Mouse (Mus musculus) E14TG2a.4 (cell line): ENCODE measurements around the gene Dpagt1.

Experiments
- H3K27me3 ChIP-seq: 2 replicates; pipeline ENCODE4 v1.6.1; 2014; ENCODE audit warnings: low read length, control low read depth; ENCODE audit not compliant: insufficient read depth
- H3K36me3 ChIP-seq: 2 replicates; pipeline ENCODE4 v1.6.1; 2014; ENCODE audit warnings: low read length, control low read depth; ENCODE audit not compliant: insufficient read depth
- H3K4me1 ChIP-seq: replicated peaks from 2 replicates; pipeline ENCODE4 v1.6.1; 2014; ENCODE audit warnings: low read depth, low read length, control low read depth
- H3K4me3 ChIP-seq: replicated peaks from 2 replicates; pipeline ENCODE4 v1.5.1; 2014; ENCODE audit warnings: mild to moderate bottlenecking, low read length
- H3K9me3 ChIP-seq: 2 replicates; pipeline ENCODE4 v1.6.1; 2014; ENCODE audit warnings: low read length, control low read depth
- CTCF ChIP-seq: conservative IDR thresholded peaks from 2 replicates; pipeline ENCODE4 v1.5.1; 2014; ENCODE audit warnings: low read length
- NANOG ChIP-seq: IDR thresholded peaks from 2 replicates; pipeline ENCODE4 v1.6.1; 2014; ENCODE audit warnings: borderline replicate concordance, low read length, mixed read lengths
- POU5F1 ChIP-seq: IDR thresholded peaks from 2 replicates; pipeline ENCODE4 v1.6.1; 2014; ENCODE audit warnings: low read length, borderline replicate concordance

Gene Dpagt1

GRCm38 (mm10) chr9:44342173-44342572 is 16.4 kb downstream of the Dpagt1 start:
- H3K27me3 ChIP-seq: no peaks in the 10 kb centered on the region
- peak overlapping the region; percentile 96; the same call in 1 of the 2 replicates for H3K4me3 ChIP-seq
- H3K4me1 ChIP-seq: peaks cover 78% of the 10 kb centered on the region
- peaks cover 50% of the 10 kb centered on the region for H3K36me3 ChIP-seq
- no peaks in the 10 kb centered on the region for H3K9me3 ChIP-seq
- no peak for TF ChIP-seq NANOG
- TF ChIP-seq POU5F1: no peak
- TF ChIP-seq CTCF: no peak

GRCm38 (mm10) chr9:44342605-44343004 is 16.8 kb downstream of the Dpagt1 start:
- TF ChIP-seq CTCF (no peak), NANOG (no peak), POU5F1 (no peak)
- H3K9me3 ChIP-seq: no peaks in the 10 kb centered on the region

GRCm38 (mm10) chr9:44343290-44343689 is 17.5 kb downstream of the Dpagt1 start:
- Histone ChIP-seq H3K9me3 (no peaks in the 10 kb centered on the region), H3K36me3 (peaks cover 53% of the 10 kb centered on the region), H3K4me1 (peaks cover 80% of the 10 kb centered on the region), H3K27me3 (no peaks in the 10 kb centered on the region), H3K4me3 (peak overlapping the region; percentile 96)
- TF ChIP-seq POU5F1 (no peak), NANOG (no peak), CTCF (no peak)

More at GRCm38 (mm10) chr9:44342605-44343004, 16.8 kb downstream of the Dpagt1 start:
- Histone ChIP-seq H3K4me1 (peaks cover 78% of the 10 kb centered on the region), H3K36me3 (peaks cover 50% of the 10 kb centered on the region), H3K27me3 (no peaks in the 10 kb centered on the region), H3K4me3 (peak overlapping the region; percentile 96)

GRCm38 (mm10) chr9:44343781-44344421 is 18.1 kb downstream of the Dpagt1 start, which contains the start of gene Hmbs:
TSS of gene Hmbs (minus strand) at chr9:44344228.
- Histone ChIP-seq H3K9me3 (no peaks in the 10 kb centered on the region), H3K4me3 (peak within 1 kb of the TSS; percentile 96), H3K4me1 (peaks cover 81% of the 10 kb centered on the region), H3K27me3 (no peaks in the 10 kb centered on the region), H3K36me3 (peaks cover 56% of the 10 kb centered on the region)
- no peak for TF ChIP-seq NANOG
- TF ChIP-seq CTCF: no peak
- no peak for TF ChIP-seq POU5F1

GRCm38 (mm10) chr9:44345570-44346433 is 20.0 kb downstream of the Dpagt1 start:
- H3K27me3 ChIP-seq: no peaks in the 10 kb centered on the region
- H3K4me3 ChIP-seq: 0 out of 2 replicates have a peak overlapping the region, but pooled peaks have one; percentile 0
- no peak for TF ChIP-seq CTCF
- no peak for TF ChIP-seq POU5F1
- no peak for TF ChIP-seq NANOG
- peaks cover 82% of the 10 kb centered on the region for H3K4me1 ChIP-seq
- H3K36me3 ChIP-seq: peaks cover 54% of the 10 kb centered on the region
- H3K9me3 ChIP-seq: no peaks in the 10 kb centered on the region

GRCm38 (mm10) chr9:44347166-44347565 is 21.3 kb downstream of the Dpagt1 start:
- TF ChIP-seq CTCF (no peak), POU5F1 (no peak), NANOG (no peak)
- peaks cover 54% of the 10 kb centered on the region for H3K36me3 ChIP-seq
- H3K4me1 ChIP-seq: peaks cover 69% of the 10 kb centered on the region
- no peaks in the 10 kb centered on the region for H3K9me3 ChIP-seq
- 0 out of 2 replicates have a peak overlapping the region, but pooled peaks have one; percentile 10 for H3K4me3 ChIP-seq
- H3K27me3 ChIP-seq: no peaks in the 10 kb centered on the region

- TF ChIP-seq CTCF (no peak), POU5F1 (no peak)
- Histone ChIP-seq H3K27me3 (no peaks in the 10 kb centered on the region), H3K4me1 (peaks cover 69% of the 10 kb centered on the region), H3K9me3 (no peaks in the 10 kb centered on the region), H3K36me3 (peaks cover 54% of the 10 kb centered on the region), H3K4me3 (0 out of 2 replicates have a peak overlapping the region, but pooled peaks have one; percentile 10)
Observed at GRCm38 (mm10) chr9:44347621-44348020, 21.8 kb downstream of the Dpagt1 start.

- peaks cover 58% of the 10 kb centered on the region for H3K36me3 ChIP-seq
- H3K4me1 ChIP-seq: peaks cover 69% of the 10 kb centered on the region
- no peak for TF ChIP-seq POU5F1
- no peak for TF ChIP-seq NANOG
- peak; percentile 28; the same call in 1 of the 2 replicates for TF ChIP-seq CTCF
- no peaks in the 10 kb centered on the region for H3K9me3 ChIP-seq
- H3K4me3 ChIP-seq: 0 out of 2 replicates have a peak overlapping the region, but pooled peaks have one; percentile 7
- H3K27me3 ChIP-seq: no peaks in the 10 kb centered on the region
Observed at GRCm38 (mm10) chr9:44348546-44348945, 22.7 kb downstream of the Dpagt1 start.
